Mouse (Mus musculus) lung, postnatal 0 days (tissue): Measurements from ENCODE around the gene Gstm3.

ENCODE experiments used
- CTCF ChIP-seq: IDR thresholded peaks from 2 replicates; pipeline ENCODE4 v1.5.1; 2016; ENCODE audit warnings: antibody characterized with exemption, mild to moderate bottlenecking
- EP300 ChIP-seq: IDR thresholded peaks from 2 replicates; pipeline ENCODE4 v1.6.1; 2016; ENCODE audit warnings: antibody characterized with exemption, mild to moderate bottlenecking, control low read depth

GRCm38 (mm10) chr3:107972070-107972469 is 3.0 kb upstream of the Gstm3 start:
- no peak for TF ChIP-seq CTCF
- TF ChIP-seq EP300: no peak
